Mouse (Mus musculus): ENCODE measurements around the gene Rtp2. TPM values are rescaled to one million over a fixed set of nuclear protein-coding genes. Genes with fewer than 3 reads are reported as not detected.
A peak's percentile ranks its signal among the peaks of the same experiment; 100 is the strongest.
"Not testable (repeated sequence)": the region's sequence is repeated elsewhere in the genome, so short reads cannot be mapped to it uniquely, and the experiment has no call there.

The Rtp2 gene
- polyA plus RNA-seq, 1 experiment from 2014 or later = not detected

GRCm38 (mm10) chr16:23908076-23909014, 23.8 kb downstream of the Rtp2 start:
- not testable (repeated sequence) for H3K4me1 ChIP-seq (ENCODE audit: control insufficient read depth, insufficient read depth, low read length); H3K27ac ChIP-seq (replicated peaks; ENCODE audit: low read depth, low read length); DNase-seq (ENCODE audit: low spot score); H3K4me2 ChIP-seq (ENCODE audit: low read depth, severe bottlenecking); H3K9me3 ChIP-seq (ENCODE audit: control insufficient read depth, low read length); H3K9ac ChIP-seq (ENCODE audit: low read length); ATAC-seq (ENCODE audit: insufficient number of reproducible peaks, low FRiP score, low TSS enrichment, low read depth); H3K36me3 ChIP-seq (ENCODE audit: control insufficient read depth, insufficient read depth, low read length); H3K27me3 ChIP-seq (ENCODE audit: control insufficient read depth, insufficient read depth, low read length); H3K4me3 ChIP-seq (ENCODE audit: low read depth, low read length)
- WGBS = 91% methylated on average over 9 of the region's 9 CpGs

- H3K4me2 ChIP-seq (ENCODE audit: low read depth, severe bottlenecking); ATAC-seq (ENCODE audit: insufficient number of reproducible peaks, low FRiP score, low TSS enrichment, low read depth); H3K9ac ChIP-seq (ENCODE audit: low read length); H3K27me3 ChIP-seq (ENCODE audit: control insufficient read depth, insufficient read depth, low read length); H3K9me3 ChIP-seq (ENCODE audit: control insufficient read depth, low read length); DNase-seq (ENCODE audit: low spot score); H3K36me3 ChIP-seq (ENCODE audit: control insufficient read depth, insufficient read depth, low read length); H3K4me3 ChIP-seq (ENCODE audit: low read depth, low read length); H3K27ac ChIP-seq (replicated peaks; ENCODE audit: low read depth, low read length); H3K4me1 ChIP-seq (ENCODE audit: control insufficient read depth, insufficient read depth, low read length): not testable (repeated sequence)
- WGBS = 87% methylated on average over 3 of the region's 3 CpGs
Observed at GRCm38 (mm10) chr16:23906586-23906985, 25.6 kb downstream of the Rtp2 start.

- H3K4me1 ChIP-seq (ENCODE audit: control insufficient read depth, insufficient read depth, low read length) = no peaks in the 10 kb centered on the region
- no peaks in the 10 kb centered on the region for H3K27me3 ChIP-seq (ENCODE audit: control insufficient read depth, insufficient read depth, low read length)
- ATAC-seq (ENCODE audit: insufficient number of reproducible peaks, low FRiP score, low TSS enrichment, low read depth) (no peak), DNase-seq (ENCODE audit: low spot score) (no peak)
- no peaks in the 10 kb centered on the region for H3K9me3 ChIP-seq (ENCODE audit: control insufficient read depth, low read length)
- WGBS = 93% methylated on average over 7 of the region's 7 CpGs
- no peak overlapping the region for H3K4me2 ChIP-seq (ENCODE audit: low read depth, severe bottlenecking)
- H3K36me3 ChIP-seq (ENCODE audit: control insufficient read depth, insufficient read depth, low read length) = no peaks in the 10 kb centered on the region
- H3K4me3 ChIP-seq (ENCODE audit: low read depth, low read length) = no peak overlapping the region
- no peak overlapping the region for H3K27ac ChIP-seq (replicated peaks; ENCODE audit: low read depth, low read length)
- no peak overlapping the region for H3K9ac ChIP-seq (ENCODE audit: low read length)
Observed at GRCm38 (mm10) chr16:23901411-23901810, 30.8 kb downstream of the Rtp2 start.

GRCm38 (mm10) chr16:23900061-23900460, 32.1 kb downstream of the Rtp2 start:
- Histone ChIP-seq H3K36me3 (ENCODE audit: control insufficient read depth, insufficient read depth, low read length) (no peaks in the 10 kb centered on the region), H3K27ac (replicated peaks; ENCODE audit: low read depth, low read length) (no peak overlapping the region), H3K9me3 (ENCODE audit: control insufficient read depth, low read length) (no peaks in the 10 kb centered on the region), H3K4me1 (ENCODE audit: control insufficient read depth, insufficient read depth, low read length) (no peaks in the 10 kb centered on the region), H3K4me3 (ENCODE audit: low read depth, low read length) (no peak overlapping the region), H3K4me2 (ENCODE audit: low read depth, severe bottlenecking) (no peak overlapping the region), H3K9ac (ENCODE audit: low read length) (no peak overlapping the region), H3K27me3 (ENCODE audit: control insufficient read depth, insufficient read depth, low read length) (no peaks in the 10 kb centered on the region)
- DNase-seq (ENCODE audit: low spot score) = no peak
- 84% methylated on average over 4 of the region's 4 CpGs for WGBS
- no peak for ATAC-seq (ENCODE audit: insufficient number of reproducible peaks, low FRiP score, low TSS enrichment, low read depth)

GRCm38 (mm10) chr16:23898840-23899239, 33.4 kb downstream of the Rtp2 start:
- no peak overlapping the region for H3K4me3 ChIP-seq (ENCODE audit: low read depth, low read length)
- peak; percentile 88 for DNase-seq (ENCODE audit: low spot score)
- H3K4me2 ChIP-seq (ENCODE audit: low read depth, severe bottlenecking) = no peak overlapping the region; the same call in 1 of the 2 replicates
- no peaks in the 10 kb centered on the region for H3K4me1 ChIP-seq (ENCODE audit: control insufficient read depth, insufficient read depth, low read length)
- no peak overlapping the region for H3K27ac ChIP-seq (replicated peaks; ENCODE audit: low read depth, low read length)
- H3K36me3 ChIP-seq (ENCODE audit: control insufficient read depth, insufficient read depth, low read length) = no peaks in the 10 kb centered on the region
- H3K9ac ChIP-seq (ENCODE audit: low read length) = no peak overlapping the region
- 10% methylated on average over 12 of the region's 12 CpGs for WGBS
- H3K9me3 ChIP-seq (ENCODE audit: control insufficient read depth, low read length) = no peaks in the 10 kb centered on the region
- no peak for ATAC-seq (ENCODE audit: insufficient number of reproducible peaks, low FRiP score, low TSS enrichment, low read depth)
- no peaks in the 10 kb centered on the region for H3K27me3 ChIP-seq (ENCODE audit: control insufficient read depth, insufficient read depth, low read length)

- no peaks in the 10 kb centered on the region for H3K4me1 ChIP-seq (ENCODE audit: control insufficient read depth, insufficient read depth, low read length)
- no peaks in the 10 kb centered on the region for H3K9me3 ChIP-seq (ENCODE audit: control insufficient read depth, low read length)
- no peaks in the 10 kb centered on the region for H3K27me3 ChIP-seq (ENCODE audit: control insufficient read depth, insufficient read depth, low read length)
- H3K36me3 ChIP-seq (ENCODE audit: control insufficient read depth, insufficient read depth, low read length) = no peaks in the 10 kb centered on the region
- DNase-seq (ENCODE audit: low spot score) (peak; percentile 75), ATAC-seq (ENCODE audit: insufficient number of reproducible peaks, low FRiP score, low TSS enrichment, low read depth) (no peak)
- 14% methylated on average over 15 of the region's 15 CpGs for WGBS
- H3K4me2 ChIP-seq (ENCODE audit: low read depth, severe bottlenecking) = peak overlapping the region; percentile 28; the same call in 1 of the 2 replicates
- H3K9ac ChIP-seq (ENCODE audit: low read length) = no peak overlapping the region
- no peak overlapping the region for H3K4me3 ChIP-seq (ENCODE audit: low read depth, low read length)
- no peak overlapping the region for H3K27ac ChIP-seq (replicated peaks; ENCODE audit: low read depth, low read length)
Observed at GRCm38 (mm10) chr16:23897984-23898586, 34.1 kb downstream of the Rtp2 start.

- H3K4me2 ChIP-seq (ENCODE audit: low read depth, severe bottlenecking) = no peak overlapping the region
- DNase-seq (ENCODE audit: low spot score) (no peak), ATAC-seq (ENCODE audit: insufficient number of reproducible peaks, low FRiP score, low TSS enrichment, low read depth) (no peak)
- no peaks in the 10 kb centered on the region for H3K36me3 ChIP-seq (ENCODE audit: control insufficient read depth, insufficient read depth, low read length)
- WGBS = 67% methylated on average over 5 of the region's 5 CpGs
- no peaks in the 10 kb centered on the region for H3K4me1 ChIP-seq (ENCODE audit: control insufficient read depth, insufficient read depth, low read length)
- H3K9me3 ChIP-seq (ENCODE audit: control insufficient read depth, low read length) = no peaks in the 10 kb centered on the region
- no peak overlapping the region for H3K9ac ChIP-seq (ENCODE audit: low read length)
- no peak overlapping the region for H3K27ac ChIP-seq (replicated peaks; ENCODE audit: low read depth, low read length)
- H3K27me3 ChIP-seq (ENCODE audit: control insufficient read depth, insufficient read depth, low read length) = no peaks in the 10 kb centered on the region
- no peak overlapping the region for H3K4me3 ChIP-seq (ENCODE audit: low read depth, low read length)
Observed at GRCm38 (mm10) chr16:23897486-23897885, 34.7 kb downstream of the Rtp2 start.

- H3K27me3 ChIP-seq (ENCODE audit: control insufficient read depth, insufficient read depth, low read length) = peaks cover 18% of the 10 kb centered on the region
Observed at GRCm38 (mm10) chr16:23895135-23895534, 37.1 kb downstream of the Rtp2 start.

More at GRCm38 (mm10) chr16:23895135-23895534, 37.1 kb downstream of the Rtp2 start:
- H3K27ac ChIP-seq (replicated peaks; ENCODE audit: low read depth, low read length) = no peak overlapping the region
- H3K9me3 ChIP-seq (ENCODE audit: control insufficient read depth, low read length) = no peaks in the 10 kb centered on the region
- H3K36me3 ChIP-seq (ENCODE audit: control insufficient read depth, insufficient read depth, low read length) = no peaks in the 10 kb centered on the region
- H3K4me2 ChIP-seq (ENCODE audit: low read depth, severe bottlenecking) = no peak overlapping the region
- no peaks in the 10 kb centered on the region for H3K4me1 ChIP-seq (ENCODE audit: control insufficient read depth, insufficient read depth, low read length)
- ATAC-seq (ENCODE audit: insufficient number of reproducible peaks, low FRiP score, low TSS enrichment, low read depth) = no peak
- no peak for DNase-seq (ENCODE audit: low spot score)
- H3K4me3 ChIP-seq (ENCODE audit: low read depth, low read length) = no peak overlapping the region
- WGBS = 85% methylated on average over 3 of the region's 3 CpGs
- no peak overlapping the region for H3K9ac ChIP-seq (ENCODE audit: low read length)

Measured in limb, embryonic 11.5 days (tissue).